ENCODE assay signal across 25 mouse cellular contexts in genomic region chr8:97260964-97261363, GRCm38 (mm10).
DNase-seq lines count a peak whose midpoint lies in the region; ATAC-seq and TF ChIP-seq lines count a peak whose summit lies in the region.
"Had no signal": no experiment of that assay in that cellular context is flagged by ENCODE, and none has a peak within 500 bp of the region (broad histone marks: within the 10 kb centered on the region; RNA-seq: fewer than 3 reads in every experiment).

No protein-coding gene starts in this region.

- ATAC-seq in forebrain, embryonic 14.5 days = no peak
- ATAC-seq in lung, embryonic 14.5 days (ENCODE audit: insufficient read depth) = no peak
- ATAC-seq in limb, embryonic 14.5 days (ENCODE audit: low FRiP score, low read depth) = peak; percentile 34; the same call in 1 of the 2 replicates
- ATAC-seq in kidney, embryonic 15.5 days (replicated peaks; ENCODE audit: low FRiP score) = no peak
- ATAC-seq: liver, postnatal 0 days; Patski had no signal

- no peaks in the 10 kb centered on the region for H3K36me3 ChIP-seq in forebrain, embryonic 14.5 days (ENCODE audit: control insufficient read depth, insufficient read depth, low read length)
- H3K36me3 ChIP-seq in forebrain, embryonic 10.5 days (replicated peaks) = no peaks in the 10 kb centered on the region
- H3K36me3 ChIP-seq in lung, embryonic 14.5 days (ENCODE audit: insufficient read depth) = no peaks in the 10 kb centered on the region
- H3K36me3 ChIP-seq in limb, embryonic 14.5 days (ENCODE audit: control insufficient read depth, insufficient read depth, low read length) = no peaks in the 10 kb centered on the region
- no peaks in the 10 kb centered on the region for H3K36me3 ChIP-seq in kidney, embryonic 15.5 days
- H3K36me3 ChIP-seq: embryonic facial prominence, embryonic 13.5 days; G1E; heart, embryonic 15.5 days; midbrain, embryonic 12.5 days had no signal

- H3K4me3 ChIP-seq in forebrain, embryonic 14.5 days (ENCODE audit: low read depth, low read length) = no peak overlapping the region
- no peak overlapping the region for H3K4me3 ChIP-seq in forebrain, embryonic 10.5 days
- no peak overlapping the region for H3K4me3 ChIP-seq in lung, embryonic 14.5 days (ENCODE audit: low read depth, low read length)
- no peak overlapping the region for H3K4me3 ChIP-seq in limb, embryonic 14.5 days (replicated peaks; ENCODE audit: low read length)
- H3K4me3 ChIP-seq in kidney, embryonic 15.5 days (replicated peaks) = no peak overlapping the region
- H3K4me3 ChIP-seq: embryonic facial prominence, embryonic 13.5 days; gastrocnemius, adult 2 months; heart, embryonic 15.5 days; midbrain, embryonic 12.5 days had no signal

- no peak overlapping the region for H3K9ac ChIP-seq in forebrain, embryonic 14.5 days (ENCODE audit: low read length)
- H3K9ac ChIP-seq in lung, embryonic 14.5 days = no peak overlapping the region
- H3K9ac ChIP-seq in limb, embryonic 14.5 days (ENCODE audit: low read depth, low read length, severe bottlenecking) = no peak overlapping the region
- no peak overlapping the region for H3K9ac ChIP-seq in kidney, embryonic 15.5 days
- H3K9ac ChIP-seq: embryonic facial prominence, embryonic 13.5 days; heart, embryonic 15.5 days; hindbrain, embryonic 14.5 days; liver, postnatal 0 days; midbrain, embryonic 12.5 days had no signal

- no peaks in the 10 kb centered on the region for H3K27me3 ChIP-seq in forebrain, embryonic 14.5 days (replicated peaks; ENCODE audit: control insufficient read depth, insufficient read depth, low read length)
- H3K27me3 ChIP-seq in forebrain, embryonic 10.5 days (ENCODE audit: poor library complexity, severe bottlenecking) = no peaks in the 10 kb centered on the region
- no peaks in the 10 kb centered on the region for H3K27me3 ChIP-seq in lung, embryonic 14.5 days (ENCODE audit: insufficient read depth, low read length)
- H3K27me3 ChIP-seq in limb, embryonic 14.5 days (ENCODE audit: control insufficient read depth, insufficient read depth, low read length) = no peaks in the 10 kb centered on the region
- no peaks in the 10 kb centered on the region for H3K27me3 ChIP-seq in kidney, embryonic 15.5 days
- H3K27me3 ChIP-seq: CH12.LX; embryonic facial prominence, embryonic 13.5 days; heart, embryonic 15.5 days; midbrain, embryonic 12.5 days; Patski had no signal

- no peak for TF ChIP-seq CTCF in lung, embryonic 14.5 days (IDR thresholded peaks at IDR 0.05; ENCODE audit: low read depth)

- H3K9me3 ChIP-seq in forebrain, embryonic 14.5 days (replicated peaks; ENCODE audit: control insufficient read depth, low read length) = no peaks in the 10 kb centered on the region; the same call in 1 of the 2 replicates
- no peaks in the 10 kb centered on the region for H3K9me3 ChIP-seq in forebrain, embryonic 10.5 days
- no peaks in the 10 kb centered on the region for H3K9me3 ChIP-seq in lung, embryonic 14.5 days (ENCODE audit: low read depth, low read length)
- no peaks in the 10 kb centered on the region for H3K9me3 ChIP-seq in limb, embryonic 14.5 days (ENCODE audit: control insufficient read depth, low read length)
- no peaks in the 10 kb centered on the region for H3K9me3 ChIP-seq in kidney, embryonic 15.5 days (replicated peaks)
- H3K9me3 ChIP-seq: embryonic facial prominence, embryonic 13.5 days; heart, embryonic 15.5 days; midbrain, embryonic 12.5 days had no signal

- no peak overlapping the region for H3K27ac ChIP-seq in forebrain, embryonic 14.5 days (ENCODE audit: low read depth, low read length)
- H3K27ac ChIP-seq in forebrain, embryonic 10.5 days = no peak overlapping the region
- no peak overlapping the region for H3K27ac ChIP-seq in lung, embryonic 14.5 days (ENCODE audit: low read depth)
- no peak overlapping the region for H3K27ac ChIP-seq in limb, embryonic 14.5 days (replicated peaks; ENCODE audit: low read depth, low read length)
- H3K27ac ChIP-seq in kidney, embryonic 15.5 days = no peak overlapping the region
- H3K27ac ChIP-seq: embryonic facial prominence, embryonic 13.5 days; gastrocnemius, adult 2 months; heart, embryonic 15.5 days; hindbrain, embryonic 14.5 days; midbrain, embryonic 12.5 days had no signal

- no peak for TF ChIP-seq POLR2A in limb, embryonic 14.5 days (IDR thresholded peaks at IDR 0.05; ENCODE audit: borderline replicate concordance, extremely low read depth, insufficient read depth, insufficient read length)

- no peak overlapping the region for H3K4me2 ChIP-seq in forebrain, embryonic 14.5 days (ENCODE audit: low read length)
- no peak overlapping the region for H3K4me2 ChIP-seq in lung, embryonic 14.5 days
- H3K4me2 ChIP-seq in limb, embryonic 14.5 days (replicated peaks; ENCODE audit: low read depth, low read length, severe bottlenecking) = no peak overlapping the region
- H3K4me2 ChIP-seq in kidney, embryonic 15.5 days = no peak overlapping the region
- H3K4me2 ChIP-seq: embryonic facial prominence, embryonic 13.5 days; heart, embryonic 15.5 days; hindbrain, embryonic 14.5 days; liver, embryonic 11.5 days; midbrain, embryonic 12.5 days had no signal

- peak; percentile 40 for DNase-seq in forebrain, embryonic 14.5 days (ENCODE audit: low spot score)
- DNase-seq in forebrain, embryonic 10.5 days (ENCODE audit: extremely low spot score, low spot score) = no peak
- DNase-seq in lung, embryonic 14.5 days = peak; percentile 19
- no peak for DNase-seq in lung, postnatal 25 days (ENCODE audit: low spot score)
- DNase-seq in cerebellum, adult 9-10 months = peak; percentile 47
- DNase-seq in limb, embryonic 14.5 days (ENCODE audit: low spot score) = peak; percentile 79
- DNase-seq: adrenal gland, postnatal 36 days; B cell, adult 2 months; gastrocnemius, adult 2 months; heart, postnatal 36 days; kidney, adult 2 months; kidney, postnatal 14 days; liver, postnatal 0 days; lung, postnatal 10 days; right cerebral cortex, postnatal 14 days; spleen, adult 18-20 months had no signal

- H3K4me1 ChIP-seq in forebrain, embryonic 14.5 days (ENCODE audit: control insufficient read depth, insufficient read depth, low read length) = no peaks in the 10 kb centered on the region
- no peaks in the 10 kb centered on the region for H3K4me1 ChIP-seq in forebrain, embryonic 10.5 days
- H3K4me1 ChIP-seq in lung, embryonic 14.5 days (ENCODE audit: insufficient read depth) = no peaks in the 10 kb centered on the region
- H3K4me1 ChIP-seq in limb, embryonic 14.5 days (ENCODE audit: control insufficient read depth, insufficient read depth, low read length) = peaks cover 3% of the 10 kb centered on the region; the same call in 1 of the 2 replicates
- H3K4me1 ChIP-seq in kidney, embryonic 15.5 days = no peaks in the 10 kb centered on the region
- H3K4me1 ChIP-seq: embryonic facial prominence, embryonic 13.5 days; heart, embryonic 15.5 days; midbrain, embryonic 12.5 days had no signal

- WGBS in forebrain, embryonic 14.5 days = 83% methylated on average over 1 of the region's 1 CpGs
- WGBS in forebrain, embryonic 10.5 days = 97% methylated on average over 1 of the region's 1 CpGs
- WGBS in lung, embryonic 14.5 days = 72% methylated on average over 1 of the region's 1 CpGs
- 43% methylated on average over 1 of the region's 1 CpGs for WGBS in limb, embryonic 14.5 days
- WGBS in kidney, embryonic 15.5 days = 86% methylated on average over 1 of the region's 1 CpGs

Comparison
In these comparisons a context has a peak if more than half of its experiments do, and no peak if none do; other contexts are left out.
1. DNase-seq: peak in forebrain, embryonic 14.5 days (single experiment), lung, embryonic 14.5 days (single experiment), cerebellum, adult 9-10 months (single experiment) and limb, embryonic 14.5 days (single experiment); none in forebrain, embryonic 10.5 days (single experiment) and lung, postnatal 25 days (single experiment).